Mouse (Mus musculus) heart, embryonic 11.5 days (tissue): ENCODE measurements around the gene Spdye4c. TPM values are rescaled to one million over a fixed set of nuclear protein-coding genes. Genes with fewer than 3 reads are reported as not detected.

Source experiments
- ATAC-seq: fragments of 200-750 bp; cut with Nextera tagmentation; replicated peaks from 2 replicates; pipeline ENCODE4 v1.8.0; 2017; ENCODE audit warnings: moderate library complexity; ENCODE audit not compliant: insufficient number of reproducible peaks, low FRiP score, low TSS enrichment
- H3K27ac ChIP-seq: fragments of 300-500 bp; sonication (generic); 2 replicates; pipeline ENCODE4 v1.5.1; 2014; ENCODE audit warnings: mild to moderate bottlenecking, low read depth, low read length
- H3K27me3 ChIP-seq: fragments of 300-500 bp; sonication (generic); 2 replicates; pipeline ENCODE4 v1.6.1; 2014; ENCODE audit warnings: mild to moderate bottlenecking, low read length, mixed read lengths; ENCODE audit not compliant: control insufficient read depth, insufficient read depth
- H3K36me3 ChIP-seq: fragments of 300-500 bp; sonication (generic); 2 replicates; pipeline ENCODE4 v1.6.1; 2014; ENCODE audit warnings: mild to moderate bottlenecking, low read length, moderate library complexity, mixed read lengths; ENCODE audit not compliant: control insufficient read depth, insufficient read depth
- H3K4me1 ChIP-seq: fragments of 300-500 bp; sonication (generic); 2 replicates; pipeline ENCODE4 v1.6.1; 2014; ENCODE audit warnings: low read length; ENCODE audit not compliant: control insufficient read depth, insufficient read depth
- H3K4me2 ChIP-seq: fragments of 300-500 bp; sonication (generic); 2 replicates; pipeline ENCODE4 v1.6.1; 2014; ENCODE audit warnings: mild to moderate bottlenecking, moderate library complexity
- H3K4me3 ChIP-seq: fragments of 300-500 bp; sonication (generic); 2 replicates; pipeline ENCODE4 v1.5.1; 2014; ENCODE audit warnings: low read depth, low read length
- H3K9ac ChIP-seq: fragments of 300-500 bp; sonication (generic); 2 replicates; pipeline ENCODE4 v1.6.1; 2014; ENCODE audit warnings: mild to moderate bottlenecking, low read depth, low read length, moderate library complexity
- H3K9me3 ChIP-seq: fragments of 300-500 bp; sonication (generic); replicated peaks from 2 replicates; pipeline ENCODE4 v1.6.1; 2016; ENCODE audit warnings: low read length; ENCODE audit not compliant: control insufficient read depth
- WGBS: fragments of 180-500 bp; shearing (Covaris S2); extraction: QIAGEN DNeasy Blood & Tissue Kit; methylation state at CpG from one replicate; pipeline ENCODE4 v1.1.7; 2014; ENCODE audit not compliant: insufficient replicate concordance; 5-methylcytosine and 5-hydroxymethylcytosine counted together
- polyA plus RNA-seq: library from polyadenylated mRNA; unstranded; fragments of >200 nt; fragmentation: Nextera tagmentation; extraction: Ambion mirVana; gene quantifications from 2 replicates; pipeline ENCODE4 v1.2.1, GENCODE M21; 2014

Gene Spdye4c
- polyA plus RNA-seq, 1 experiment from 2014 or later: not detected

- ATAC-seq: no peak
- Histone ChIP-seq H3K9ac (no peak overlapping the region), H3K36me3 (peaks cover 54% of the 10 kb centered on the region), H3K4me2 (no peak overlapping the region), H3K27ac (no peak overlapping the region), H3K9me3 (no peaks in the 10 kb centered on the region), H3K4me3 (no peak overlapping the region), H3K27me3 (no peaks in the 10 kb centered on the region), H3K4me1 (no peaks in the 10 kb centered on the region)
- 85% methylated on average over 4 of the region's 4 CpGs for WGBS
These were observed 24.4 kb downstream of the Spdye4c start for GRCm38 (mm10) chr2:128615366-128615765.

- H3K4me1 ChIP-seq: no peaks in the 10 kb centered on the region
- H3K9ac ChIP-seq: no peak overlapping the region
- no peaks in the 10 kb centered on the region for H3K9me3 ChIP-seq
- no peak overlapping the region for H3K4me3 ChIP-seq
- no peak overlapping the region for H3K27ac ChIP-seq
- H3K27me3 ChIP-seq: no peaks in the 10 kb centered on the region
- 94% methylated on average over 1 of the region's 1 CpGs for WGBS
- no peak overlapping the region for H3K4me2 ChIP-seq
- ATAC-seq: no peak
- H3K36me3 ChIP-seq: peaks cover 37% of the 10 kb centered on the region
These were observed 29.6 kb downstream of the Spdye4c start for GRCm38 (mm10) chr2:128620578-128620977.

Other genes starting within 250 kb of the Spdye4c start
- gene Anapc1, start 96.2 kb downstream of the Spdye4c start, polyA plus RNA-seq: 62.6 and 65.1 TPM in 2 replicates
- 3.9 and 4.1 TPM in 2 replicates for gene Mertk, start 107.7 kb downstream of the Spdye4c start, polyA plus RNA-seq
- 20.4 and 21.4 TPM in 2 replicates for gene Tmem87b, start 226.9 kb downstream of the Spdye4c start, polyA plus RNA-seq